Mouse (Mus musculus): ENCODE results near the gene 4833420G17Rik.

DNA sequence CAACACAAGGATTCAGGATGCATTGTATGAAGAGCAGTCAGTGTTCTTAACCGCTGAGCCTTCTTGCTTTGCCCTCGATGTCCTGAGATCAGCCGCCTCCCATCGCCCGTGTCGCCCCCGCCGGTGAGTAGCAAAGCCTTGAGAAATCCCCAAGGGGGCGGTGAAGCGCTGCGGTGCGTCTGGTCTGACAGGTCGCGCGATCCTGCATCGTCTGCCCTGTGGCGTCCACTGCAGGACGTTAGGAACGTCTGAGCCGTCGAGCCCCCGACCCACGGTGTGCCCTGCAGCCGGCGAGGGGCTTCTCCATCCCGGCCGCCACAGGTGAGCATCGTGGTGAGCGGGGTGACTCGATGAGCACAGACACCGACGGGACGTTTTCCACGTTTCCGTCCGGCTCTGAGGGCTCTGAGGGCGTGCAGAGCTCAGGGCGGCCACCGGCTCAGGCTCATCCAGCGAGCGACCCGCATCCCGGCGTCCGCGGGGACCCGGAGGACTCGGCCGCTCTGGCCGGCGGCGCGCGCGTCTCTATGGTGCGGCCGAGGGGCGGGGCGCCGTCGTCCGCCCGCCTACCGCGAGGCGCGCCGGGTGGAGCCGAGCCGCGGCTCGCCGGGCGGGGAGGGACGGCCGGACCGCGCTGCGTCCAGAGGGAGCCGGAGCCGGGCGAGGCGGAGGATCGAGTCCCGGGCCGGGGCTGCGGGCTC, 25.5 kb downstream of the 4833420G17Rik start, which contains the start of the genes Tmem267 and 3110070M22Rik:
- TF ChIP-seq CTCF (IDR thresholded peaks at IDR 0.05; ENCODE audit: borderline replicate concordance, insufficient read depth, low read length) (no peak), POLR2A (IDR thresholded peaks at IDR 0.05; ENCODE audit: low read depth, low read length) (peak; percentile 51; the same call in 1 of the 2 replicates)

All from embryonic fibroblast, embryonic 13.5 days (primary cell).